Mouse (Mus musculus): ENCODE results near the gene Rbfox3.

Gene Rbfox3

DNA sequence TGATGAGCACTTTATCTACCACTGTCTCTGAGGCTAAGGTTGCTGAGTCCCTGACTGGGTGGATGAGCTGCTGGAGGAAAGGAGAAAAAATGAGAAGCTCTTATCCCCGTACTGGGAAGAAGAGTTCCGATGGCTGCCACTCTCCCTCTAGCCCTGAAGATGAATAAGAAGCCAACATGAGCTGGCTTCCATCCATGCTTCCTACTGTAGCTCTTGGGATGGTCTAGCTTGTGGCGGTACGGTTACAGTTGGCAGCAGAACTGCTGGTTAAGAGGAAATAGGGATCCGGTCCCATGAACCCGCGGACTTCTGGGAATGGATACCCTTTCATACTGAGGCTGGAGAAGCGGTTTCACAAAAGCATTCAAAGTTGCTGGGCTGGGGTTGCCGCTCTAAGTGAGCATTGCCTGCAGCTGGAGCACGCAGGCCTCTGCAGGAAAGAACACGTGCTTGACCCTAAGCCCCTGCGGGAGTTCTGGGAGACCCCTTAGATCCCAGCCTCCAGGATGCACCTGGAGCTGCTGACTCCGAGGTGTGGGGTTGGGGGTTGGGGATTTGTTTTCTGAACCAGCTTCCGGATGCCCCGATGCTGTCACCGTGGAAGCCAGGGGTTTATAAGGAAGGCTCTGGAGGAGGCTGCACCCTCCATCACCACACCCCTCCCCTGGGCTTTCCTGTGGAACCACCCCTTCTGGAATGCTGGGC, 215.0 kb downstream of the Rbfox3 start:
- no peak for DNase-seq (ENCODE audit: low read depth, low spot score)
- Histone ChIP-seq H3K27me3 (ENCODE audit: control insufficient read depth, insufficient read depth, low read length, poor library complexity, severe bottlenecking) (no peaks in the 10 kb centered on the region), H3K36me3 (ENCODE audit: control insufficient read depth, insufficient read depth, low read length, poor library complexity, severe bottlenecking) (no peaks in the 10 kb centered on the region)

DNA sequence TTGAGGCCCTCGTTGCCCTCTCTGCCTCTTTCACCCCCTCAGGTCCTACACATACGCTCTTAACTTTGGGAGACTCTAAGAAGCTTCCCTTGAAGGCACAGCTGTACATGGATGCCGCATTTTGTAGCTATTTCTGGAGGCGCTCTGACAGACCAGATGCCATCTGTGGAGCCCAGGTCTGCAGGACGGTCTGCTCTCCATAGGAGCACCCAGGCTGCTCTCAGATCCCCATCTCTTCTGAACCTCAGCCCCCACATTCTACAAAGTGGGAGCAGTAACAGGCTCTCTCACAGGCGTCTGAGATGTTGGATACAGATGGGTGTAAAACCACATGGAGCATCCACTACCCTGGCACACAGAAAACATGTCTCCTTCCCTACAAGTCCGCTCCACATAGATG, 218.1 kb downstream of the Rbfox3 start:
- Histone ChIP-seq H3K36me3 (ENCODE audit: control insufficient read depth, insufficient read depth, low read length, poor library complexity, severe bottlenecking) (no peaks in the 10 kb centered on the region), H3K27me3 (ENCODE audit: control insufficient read depth, insufficient read depth, low read length, poor library complexity, severe bottlenecking) (no peaks in the 10 kb centered on the region)
- no peak for DNase-seq (ENCODE audit: low read depth, low spot score)

DNA sequence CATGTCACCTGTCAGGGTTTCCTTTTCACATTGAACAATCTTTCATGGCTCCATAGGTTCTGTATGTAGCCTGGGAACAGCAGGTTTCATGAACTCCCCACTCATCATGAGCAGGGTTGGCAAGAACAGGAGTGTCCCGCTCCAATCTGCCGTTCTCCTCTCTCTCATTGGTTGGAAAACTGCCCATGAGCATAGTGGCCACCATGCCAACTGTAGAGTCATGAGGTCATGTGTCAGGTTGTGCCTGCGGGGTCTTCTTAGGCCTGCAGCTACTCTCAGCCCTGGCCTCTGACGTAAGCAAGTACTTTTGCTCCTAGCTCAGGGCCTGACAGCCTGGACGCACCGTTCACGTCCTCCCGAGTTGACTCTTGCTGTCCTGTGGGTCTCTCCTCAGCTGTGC, 221.1 kb downstream of the Rbfox3 start:
- Histone ChIP-seq H3K36me3 (ENCODE audit: control insufficient read depth, insufficient read depth, low read length, poor library complexity, severe bottlenecking) (no peaks in the 10 kb centered on the region), H3K27me3 (ENCODE audit: control insufficient read depth, insufficient read depth, low read length, poor library complexity, severe bottlenecking) (no peaks in the 10 kb centered on the region)
- DNase-seq (ENCODE audit: low read depth, low spot score), result no peak

DNA sequence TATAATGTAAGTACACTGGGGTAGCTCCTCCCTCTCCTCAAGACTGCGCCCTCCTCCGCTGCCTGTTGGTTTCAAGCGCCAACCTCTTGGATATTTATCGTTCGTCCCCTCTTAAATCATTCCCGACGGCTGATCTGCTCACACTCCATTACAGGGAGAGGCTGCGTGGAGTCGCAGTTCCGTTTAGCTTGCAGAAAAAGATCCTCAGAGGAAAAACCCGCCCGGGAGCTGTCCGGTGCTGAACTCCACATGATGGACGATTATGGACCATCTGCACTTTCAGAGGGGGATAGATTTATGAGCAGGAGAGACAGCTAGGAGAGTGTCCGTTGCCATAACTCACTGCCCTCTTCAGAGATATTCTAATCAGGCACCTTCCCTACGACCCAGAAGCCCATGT, 226.0 kb downstream of the Rbfox3 start:
- DNase-seq (ENCODE audit: low read depth, low spot score), result no peak
- H3K36me3 ChIP-seq (ENCODE audit: control insufficient read depth, insufficient read depth, low read length, poor library complexity, severe bottlenecking), result no peaks in the 10 kb centered on the region
- no peaks in the 10 kb centered on the region for H3K27me3 ChIP-seq (ENCODE audit: control insufficient read depth, insufficient read depth, low read length, poor library complexity, severe bottlenecking)

GRCm38 (mm10) chr11:118684665-118685064, 226.7 kb downstream of the Rbfox3 start:
- Histone ChIP-seq H3K36me3 (ENCODE audit: control insufficient read depth, insufficient read depth, low read length, poor library complexity, severe bottlenecking) (no peaks in the 10 kb centered on the region), H3K27me3 (ENCODE audit: control insufficient read depth, insufficient read depth, low read length, poor library complexity, severe bottlenecking) (no peaks in the 10 kb centered on the region)
- DNase-seq (ENCODE audit: low read depth, low spot score), result no peak

DNA sequence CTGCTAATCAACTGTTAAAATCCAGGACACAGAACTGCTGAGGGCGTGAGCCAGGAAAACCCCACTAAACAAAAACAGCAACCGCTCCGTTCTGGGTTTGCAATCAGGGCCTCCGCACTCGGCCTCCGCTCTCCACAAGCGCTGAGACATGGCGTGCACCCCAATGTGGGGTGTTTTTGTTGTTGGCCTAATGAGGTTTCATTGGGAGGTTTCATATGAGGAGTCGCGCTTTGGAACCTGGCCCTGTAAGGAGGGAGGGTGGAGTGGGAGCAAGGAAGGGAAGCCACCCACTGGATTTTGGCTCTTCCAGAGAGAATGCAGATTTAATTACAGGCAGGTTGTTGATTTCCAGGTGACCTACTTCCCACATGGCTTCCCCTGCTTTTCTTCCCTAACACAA, 230.7 kb downstream of the Rbfox3 start:
- DNase-seq (ENCODE audit: low read depth, low spot score), result no peak
- H3K36me3 ChIP-seq (ENCODE audit: control insufficient read depth, insufficient read depth, low read length, poor library complexity, severe bottlenecking), result no peaks in the 10 kb centered on the region

GRCm38 (mm10) chr11:118679736-118680410, 231.5 kb downstream of the Rbfox3 start:
- DNase-seq (ENCODE audit: low read depth, low spot score), result no peak
- Histone ChIP-seq H3K27me3 (ENCODE audit: control insufficient read depth, insufficient read depth, low read length, poor library complexity, severe bottlenecking) (no peaks in the 10 kb centered on the region), H3K36me3 (ENCODE audit: control insufficient read depth, insufficient read depth, low read length, poor library complexity, severe bottlenecking) (no peaks in the 10 kb centered on the region)

More for the DNA sequence above, 230.7 kb downstream of the Rbfox3 start:
- no peaks in the 10 kb centered on the region for H3K27me3 ChIP-seq (ENCODE audit: control insufficient read depth, insufficient read depth, low read length, poor library complexity, severe bottlenecking)

- Histone ChIP-seq H3K36me3 (ENCODE audit: control insufficient read depth, insufficient read depth, low read length, poor library complexity, severe bottlenecking) (no peaks in the 10 kb centered on the region), H3K27me3 (ENCODE audit: control insufficient read depth, insufficient read depth, low read length, poor library complexity, severe bottlenecking) (no peaks in the 10 kb centered on the region)
- no peak for DNase-seq (ENCODE audit: low read depth, low spot score)
Observed at GRCm38 (mm10) chr11:118678515-118679104, 232.8 kb downstream of the Rbfox3 start.

DNA sequence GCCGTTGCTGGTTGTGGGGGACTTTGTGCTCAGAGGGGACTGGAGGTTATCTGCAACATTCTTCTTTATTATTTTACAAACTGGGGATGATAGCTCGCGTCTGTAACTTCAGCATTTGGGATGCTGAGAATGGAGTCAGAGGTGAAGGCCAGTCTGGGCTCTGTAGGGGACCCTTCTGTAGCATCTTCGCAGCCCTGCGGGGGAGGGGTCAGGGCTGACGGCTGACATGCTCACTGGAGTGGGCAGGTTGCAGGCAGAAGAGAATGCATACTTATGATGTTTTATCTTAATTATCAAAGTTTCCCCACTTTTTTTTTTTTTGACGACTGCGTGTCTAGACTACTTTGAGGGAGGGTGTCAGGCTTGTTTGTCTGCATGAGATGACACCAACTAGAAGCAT, 234.1 kb downstream of the Rbfox3 start:
- no peak for DNase-seq (ENCODE audit: low read depth, low spot score)
- Histone ChIP-seq H3K36me3 (ENCODE audit: control insufficient read depth, insufficient read depth, low read length, poor library complexity, severe bottlenecking) (no peaks in the 10 kb centered on the region), H3K27me3 (ENCODE audit: control insufficient read depth, insufficient read depth, low read length, poor library complexity, severe bottlenecking) (no peaks in the 10 kb centered on the region)

GRCm38 (mm10) chr11:118676364-118676763, 235.0 kb downstream of the Rbfox3 start:
- Histone ChIP-seq H3K36me3 (ENCODE audit: control insufficient read depth, insufficient read depth, low read length, poor library complexity, severe bottlenecking) (no peaks in the 10 kb centered on the region), H3K27me3 (ENCODE audit: control insufficient read depth, insufficient read depth, low read length, poor library complexity, severe bottlenecking) (no peaks in the 10 kb centered on the region)
- DNase-seq (ENCODE audit: low read depth, low spot score), result no peak

GRCm38 (mm10) chr11:118671958-118672357, 239.4 kb downstream of the Rbfox3 start:
- H3K27me3 ChIP-seq (ENCODE audit: control insufficient read depth, insufficient read depth, low read length, poor library complexity, severe bottlenecking), result no peaks in the 10 kb centered on the region
- no peak for DNase-seq (ENCODE audit: low read depth, low spot score)
- no peaks in the 10 kb centered on the region for H3K36me3 ChIP-seq (ENCODE audit: control insufficient read depth, insufficient read depth, low read length, poor library complexity, severe bottlenecking)

DNA sequence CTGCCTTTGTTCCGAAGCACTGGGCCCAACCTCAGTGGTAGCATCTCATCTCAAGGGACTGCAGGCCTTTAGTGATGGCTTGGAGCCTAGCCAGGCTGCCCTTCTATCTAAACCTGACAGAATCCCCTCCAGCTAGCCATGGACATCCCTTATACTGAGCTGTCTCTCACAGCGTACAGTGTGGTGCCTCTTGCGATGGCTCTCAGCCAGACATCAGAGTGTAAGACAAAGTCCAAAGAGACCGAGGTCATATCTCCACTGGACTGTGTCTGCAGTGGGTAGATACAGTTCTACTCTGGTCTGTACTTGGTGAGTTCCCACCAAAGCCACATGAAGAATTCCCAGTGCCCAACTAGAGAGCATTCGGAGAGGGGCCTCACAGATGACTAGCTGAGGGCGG, 240.2 kb downstream of the Rbfox3 start:
- Histone ChIP-seq H3K36me3 (ENCODE audit: control insufficient read depth, insufficient read depth, low read length, poor library complexity, severe bottlenecking) (no peaks in the 10 kb centered on the region), H3K27me3 (ENCODE audit: control insufficient read depth, insufficient read depth, low read length, poor library complexity, severe bottlenecking) (no peaks in the 10 kb centered on the region)
- DNase-seq (ENCODE audit: low read depth, low spot score), result no peak

GRCm38 (mm10) chr11:118669820-118670219, 241.6 kb downstream of the Rbfox3 start:
- DNase-seq (ENCODE audit: low read depth, low spot score), result no peak
- Histone ChIP-seq H3K36me3 (ENCODE audit: control insufficient read depth, insufficient read depth, low read length, poor library complexity, severe bottlenecking) (no peaks in the 10 kb centered on the region), H3K27me3 (ENCODE audit: control insufficient read depth, insufficient read depth, low read length, poor library complexity, severe bottlenecking) (no peaks in the 10 kb centered on the region)

DNA sequence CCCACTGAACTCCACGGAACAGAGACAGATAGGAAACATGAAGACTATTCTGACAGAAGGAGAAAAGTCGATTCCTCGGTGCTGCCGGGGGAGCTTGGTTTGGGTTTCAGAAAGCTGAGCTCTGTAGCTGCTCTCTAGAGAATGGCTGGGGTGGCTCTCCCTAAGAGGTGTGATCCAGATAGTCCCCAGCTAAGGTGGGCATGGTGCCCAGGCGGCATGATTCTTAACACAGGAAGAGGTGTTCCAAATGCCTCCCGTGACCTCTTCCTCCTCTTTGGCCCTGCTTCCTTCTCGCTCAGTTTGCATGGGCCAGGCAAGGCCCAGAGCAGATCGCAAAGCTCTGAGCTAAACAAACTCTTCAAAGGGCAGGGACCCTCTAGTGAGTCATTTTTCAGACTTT, 243.0 kb downstream of the Rbfox3 start:
- Histone ChIP-seq H3K27me3 (ENCODE audit: control insufficient read depth, insufficient read depth, low read length, poor library complexity, severe bottlenecking) (no peaks in the 10 kb centered on the region), H3K36me3 (ENCODE audit: control insufficient read depth, insufficient read depth, low read length, poor library complexity, severe bottlenecking) (no peaks in the 10 kb centered on the region)
- DNase-seq (ENCODE audit: low read depth, low spot score), result no peak

- DNase-seq (ENCODE audit: low read depth, low spot score), result no peak
- no peaks in the 10 kb centered on the region for H3K27me3 ChIP-seq (ENCODE audit: control insufficient read depth, insufficient read depth, low read length, poor library complexity, severe bottlenecking)
- no peaks in the 10 kb centered on the region for H3K36me3 ChIP-seq (ENCODE audit: control insufficient read depth, insufficient read depth, low read length, poor library complexity, severe bottlenecking)
Observed at GRCm38 (mm10) chr11:118667946-118668345, 243.5 kb downstream of the Rbfox3 start.

Data from splenic B cell, adult 2 months (primary cell).